Mouse (Mus musculus) embryonic fibroblast, embryonic 13.5 days (primary cell): ENCODE data around the gene Psg29. TPM values are rescaled to one million over a fixed set of nuclear protein-coding genes. Genes with fewer than 3 reads are reported as not detected.

Source experiments
- H3K27ac ChIP-seq: 2 replicates; pipeline ENCODE4 v1.5.1; 2012; ENCODE audit warnings: low read length, control low read depth, inconsistent platforms; ENCODE audit not compliant: insufficient read depth
- H3K4me1 ChIP-seq: 2 replicates; pipeline ENCODE4 v1.6.1; 2011; ENCODE audit warnings: low read length; ENCODE audit not compliant: control insufficient read depth, insufficient read depth
- H3K4me3 ChIP-seq: 2 replicates; pipeline ENCODE4 v1.5.1; 2011; ENCODE audit warnings: mild to moderate bottlenecking, control low read depth, low read length; ENCODE audit not compliant: insufficient read depth
- CTCF ChIP-seq: IDR thresholded peaks from 2 replicates; pipeline ENCODE4 v1.5.1; 2011; ENCODE audit warnings: mild to moderate bottlenecking, control low read depth, low read length, moderate library complexity, borderline replicate concordance; ENCODE audit not compliant: insufficient read depth
- POLR2A ChIP-seq: IDR thresholded peaks from 2 replicates; pipeline ENCODE4 v1.6.1; 2011; ENCODE audit warnings: low read depth, mild to moderate bottlenecking, control low read depth, low read length, moderate library complexity
- polyA plus RNA-seq: library from polyadenylated mRNA; stranded (reverse); fragments of >200 nt; gene quantifications from 2 replicates; pipeline ENCODE4 v1.2.4, GENCODE M21; 2011; ENCODE audit warnings: low read depth; ENCODE audit not compliant: missing spikeins, insufficient read length

Psg29 gene
- polyA plus RNA-seq = not detected in 2 replicates

DNA sequence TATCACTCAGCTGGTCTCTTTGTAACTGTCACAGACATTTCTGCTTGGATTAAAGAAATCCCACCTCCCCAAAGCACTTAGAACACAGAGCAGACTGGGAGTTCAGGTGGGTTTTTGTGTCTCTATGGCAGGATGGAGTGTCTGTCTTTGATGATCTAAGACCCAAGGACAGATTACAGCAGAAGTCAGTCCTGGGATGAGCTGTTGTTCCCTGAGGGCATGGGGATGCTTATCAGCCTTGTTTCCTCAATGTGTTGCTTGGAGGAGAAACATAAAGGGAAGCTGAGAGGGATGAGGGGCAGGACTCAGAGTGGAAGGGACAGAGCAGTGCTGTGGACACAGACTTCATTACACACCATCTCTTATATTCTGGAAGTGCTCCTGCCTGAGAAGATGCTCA lies at the start of gene Psg29:
Psg29 (plus strand) TSS at position 301 of the 400 bp plus-strand sequence.
- H3K4me3 ChIP-seq = no peak within 1 kb of the TSS
- TF ChIP-seq CTCF (no peak), POLR2A (no peak)
- H3K4me1 ChIP-seq = no peaks in the 10 kb centered on the region
- H3K27ac ChIP-seq = no peak within 1 kb of the TSS

DNA sequence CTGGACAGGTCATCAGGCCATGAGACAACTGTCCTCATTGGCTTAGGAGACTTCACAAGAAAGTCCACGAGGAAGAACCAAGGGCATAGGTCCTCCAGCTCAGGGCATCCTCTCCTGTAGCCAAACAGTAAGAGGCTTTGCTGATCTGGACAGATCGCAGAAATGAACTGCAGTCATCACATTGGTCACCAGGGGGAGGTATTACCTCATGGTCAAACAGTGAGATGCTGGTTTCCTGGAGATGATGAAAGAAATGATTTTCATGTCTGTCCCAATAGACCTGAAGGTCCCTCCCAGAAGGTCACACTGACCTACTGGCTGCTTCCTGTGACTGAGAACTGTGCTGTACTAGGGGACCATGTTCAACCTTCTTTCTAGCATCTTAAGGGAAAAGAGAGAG lies 47.6 kb upstream of the Psg29 start:
- TF ChIP-seq CTCF (no peak), POLR2A (no peak)
- no peaks in the 10 kb centered on the region for H3K4me1 ChIP-seq

DNA sequence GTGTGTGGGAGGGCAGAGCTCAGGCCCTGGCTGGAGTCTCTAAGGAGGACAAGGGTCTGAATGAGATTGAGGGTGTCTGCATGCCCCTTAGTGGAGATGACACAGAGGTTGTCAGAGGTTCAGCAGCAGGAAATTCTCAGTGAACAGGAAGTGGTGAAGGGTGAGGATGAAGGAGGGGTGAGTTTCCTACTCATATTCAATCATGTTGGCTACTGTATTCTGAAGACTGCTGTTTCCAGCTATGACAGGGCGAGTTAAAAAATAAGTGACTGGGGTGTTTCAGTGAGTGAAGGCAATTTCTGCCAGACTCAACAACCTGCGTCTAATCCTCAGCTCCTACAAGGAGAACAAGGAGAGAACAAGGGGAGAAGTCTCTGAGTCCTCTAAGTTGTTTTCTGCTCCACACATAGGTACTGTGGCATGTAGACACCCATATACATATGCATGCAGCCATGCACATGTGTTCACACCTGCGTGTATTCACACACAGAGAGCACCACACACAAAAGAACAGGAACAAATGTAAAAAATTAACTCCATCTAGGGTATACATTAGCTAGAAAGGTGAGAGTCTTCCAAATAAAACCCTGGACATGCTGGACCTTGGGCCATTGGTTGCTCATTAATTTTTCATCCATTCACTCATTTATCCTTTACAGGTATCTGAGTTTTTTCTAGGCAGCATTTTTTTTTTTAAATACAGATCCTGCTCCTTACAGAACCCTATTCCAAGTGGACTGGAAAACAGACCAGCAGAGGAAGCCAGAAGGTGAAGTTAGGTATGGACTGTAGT lies 46.2 kb upstream of the Psg29 start:
- Histone ChIP-seq H3K27ac (no peak overlapping the region), H3K4me3 (no peak overlapping the region), H3K4me1 (no peaks in the 10 kb centered on the region)
- TF ChIP-seq CTCF = no peak
- TF ChIP-seq POLR2A = no peak

More for the DNA sequence above, 47.6 kb upstream of the Psg29 start:
- Histone ChIP-seq H3K27ac (no peak overlapping the region), H3K4me3 (no peak overlapping the region)

DNA sequence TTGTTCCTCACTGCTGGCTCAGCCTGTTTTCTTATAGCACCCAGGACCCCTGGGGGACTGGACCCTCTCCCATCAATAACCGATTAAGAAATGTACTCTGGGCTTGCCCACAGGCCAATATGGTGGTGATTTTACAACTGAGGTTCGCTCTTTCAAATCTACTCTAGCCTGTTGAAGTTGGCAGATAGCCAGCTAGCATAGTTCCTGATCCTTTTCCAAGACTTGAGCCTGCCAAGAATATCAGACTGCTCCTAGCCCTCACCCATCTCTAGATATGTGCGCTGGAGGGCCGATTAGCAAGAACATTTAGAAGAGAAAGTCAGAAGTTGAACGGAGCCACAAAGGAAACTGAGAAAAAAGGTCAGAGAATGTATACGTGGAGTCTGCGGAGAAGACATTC lies 44.3 kb upstream of the Psg29 start:
- TF ChIP-seq CTCF (no peak), POLR2A (no peak)
- Histone ChIP-seq H3K27ac (no peak overlapping the region), H3K4me3 (no peak overlapping the region), H3K4me1 (no peaks in the 10 kb centered on the region)

- Histone ChIP-seq H3K4me3 (no peak overlapping the region), H3K4me1 (no peaks in the 10 kb centered on the region), H3K27ac (no peak overlapping the region)
- TF ChIP-seq POLR2A (no peak), CTCF (no peak)
These were observed 31.4 kb upstream of the Psg29 start for GRCm38 (mm10) chr7:17171827-17172226.

- Histone ChIP-seq H3K4me1 (no peaks in the 10 kb centered on the region), H3K27ac (no peak overlapping the region), H3K4me3 (no peak overlapping the region)
- TF ChIP-seq CTCF (no peak), POLR2A (no peak)
These were observed 2.4 kb downstream of the Psg29 start for GRCm38 (mm10) chr7:17205530-17206184.

Other genes with a start within 250 kb of the Psg29 start
- not detected in 2 replicates for gene Pnmal1, start 243.8 kb upstream of the Psg29 start, polyA plus RNA-seq
- not detected in 2 replicates for gene Gm42372, start 220.4 kb upstream of the Psg29 start, polyA plus RNA-seq
- 9.4 and 15.0 TPM in 2 replicates for gene Ccdc8, start 210.8 kb upstream of the Psg29 start, polyA plus RNA-seq
- 63.2 and 72.7 TPM in 2 replicates for gene Ppp5c, start 175.6 kb upstream of the Psg29 start, polyA plus RNA-seq
- gene Hif3a, start 141.1 kb upstream of the Psg29 start, polyA plus RNA-seq = 0.16 TPM in 1 of 2 replicates, not detected in the other
- gene Psg16, start 129.4 kb upstream of the Psg29 start, polyA plus RNA-seq = 0.12 TPM in 1 of 2 replicates, not detected in the other
- gene Ceacam3, start 53.2 kb upstream of the Psg29 start, polyA plus RNA-seq = not detected in 2 replicates